Mouse (Mus musculus) liver, embryonic 11.5 days (tissue): Measurements from ENCODE around the gene Afg1l. TPM values are rescaled to one million over a fixed set of nuclear protein-coding genes. Genes with fewer than 3 reads are reported as not detected.

Experiments
- ATAC-seq: fragments of 200-750 bp; cut with Nextera tagmentation; replicated peaks from 2 replicates; pipeline ENCODE4 v1.8.0; 2017; ENCODE audit warnings: moderate number of reproducible peaks, mild to moderate bottlenecking, moderate TSS enrichment, moderate library complexity; ENCODE audit not compliant: low FRiP score
- DNase-seq: peaks from one replicate; pipeline ENCODE4 v3.0.0-alpha.2; 2017; ENCODE audit warnings: low spot score
- H3K27ac ChIP-seq: fragments of 300-500 bp; sonication (generic); 2 replicates; pipeline ENCODE4 v1.5.1; 2014; ENCODE audit warnings: mild to moderate bottlenecking, low read depth, low read length, control low read depth
- H3K27me3 ChIP-seq: fragments of 300-500 bp; sonication (generic); replicated peaks from 2 replicates; pipeline ENCODE4 v1.6.1; 2014; ENCODE audit warnings: low read length, mixed read lengths; ENCODE audit not compliant: control insufficient read depth, insufficient read depth
- H3K36me3 ChIP-seq: fragments of 300-500 bp; sonication (generic); 2 replicates; pipeline ENCODE4 v1.6.1; 2014; ENCODE audit warnings: mild to moderate bottlenecking, low read length, moderate library complexity, mixed read lengths; ENCODE audit not compliant: control insufficient read depth, insufficient read depth
- H3K4me1 ChIP-seq: fragments of 300-500 bp; sonication (generic); replicated peaks from 2 replicates; pipeline ENCODE4 v1.6.1; 2014; ENCODE audit warnings: low read length, mixed read lengths; ENCODE audit not compliant: control insufficient read depth, insufficient read depth
- H3K4me2 ChIP-seq: fragments of 300-500 bp; sonication (generic); 2 replicates; pipeline ENCODE4 v1.6.1; 2014; ENCODE audit warnings: mild to moderate bottlenecking, control low read depth, moderate library complexity
- H3K4me3 ChIP-seq: fragments of 300-500 bp; sonication (generic); 2 replicates; pipeline ENCODE4 v1.5.1; 2014; ENCODE audit warnings: low read depth, low read length, control low read depth
- H3K9ac ChIP-seq: fragments of 300-500 bp; sonication (generic); 2 replicates; pipeline ENCODE4 v1.6.1; 2014; ENCODE audit warnings: low read depth, low read length, control low read depth
- H3K9me3 ChIP-seq: fragments of 300-500 bp; sonication (generic); 2 replicates; pipeline ENCODE4 v1.6.1; 2016; ENCODE audit warnings: low read length, inconsistent platforms, mixed read lengths; ENCODE audit not compliant: control insufficient read depth
- WGBS: fragments of 180-500 bp; shearing (Covaris S2); extraction: QIAGEN DNeasy Blood & Tissue Kit; methylation state at CpG from one replicate; pipeline ENCODE4 v1.1.7; 2014; 5-methylcytosine and 5-hydroxymethylcytosine counted together
- polyA plus RNA-seq: library from polyadenylated mRNA; unstranded; fragments of >200 nt; fragmentation: Nextera tagmentation; extraction: Ambion mirVana; gene quantifications from 2 replicates; pipeline ENCODE4 v1.2.1, GENCODE M21; 2014

Gene Afg1l
- polyA plus RNA-seq, 1 experiment from 2014 or later, result 5.0 TPM

- ATAC-seq (no peak), DNase-seq (no peak)
- Histone ChIP-seq H3K36me3 (no peaks in the 10 kb centered on the region; the same call in 1 of the 2 replicates), H3K4me1 (no peaks in the 10 kb centered on the region), H3K9ac (no peak overlapping the region), H3K27me3 (no peaks in the 10 kb centered on the region), H3K27ac (no peak overlapping the region), H3K9me3 (peaks cover 3% of the 10 kb centered on the region), H3K4me2 (no peak overlapping the region), H3K4me3 (no peak overlapping the region)
- WGBS, result 66% methylated on average over 9 of the region's 9 CpGs
Measured at GRCm38 (mm10) chr10:42457557-42458191, 20.7 kb downstream of the Afg1l start.

DNA sequence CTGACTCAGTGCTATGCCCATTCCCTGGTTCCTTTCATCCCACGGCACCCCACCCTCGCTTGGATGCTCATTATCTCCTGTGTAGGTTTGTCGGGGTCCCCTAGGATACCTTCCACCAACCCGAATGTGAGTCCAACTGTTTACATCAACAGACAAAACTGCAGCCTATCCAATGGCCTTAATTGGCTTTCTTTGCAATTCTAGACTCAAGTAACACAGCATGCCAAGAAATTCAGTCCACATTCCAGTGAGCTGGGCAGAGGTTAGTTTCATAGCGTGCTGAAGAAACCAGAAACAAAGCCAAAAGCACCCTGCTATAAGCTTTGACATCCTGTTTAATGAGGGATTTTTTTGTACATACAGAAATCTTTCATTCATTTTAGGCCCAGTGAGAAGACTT, 22.4 kb downstream of the Afg1l start:
- Histone ChIP-seq H3K4me1 (no peaks in the 10 kb centered on the region), H3K4me3 (no peak overlapping the region), H3K27me3 (no peaks in the 10 kb centered on the region), H3K9ac (no peak overlapping the region), H3K27ac (no peak overlapping the region), H3K9me3 (peaks cover 3% of the 10 kb centered on the region), H3K36me3 (no peaks in the 10 kb centered on the region; the same call in 1 of the 2 replicates), H3K4me2 (no peak overlapping the region)
- WGBS, result 80% methylated on average over 5 of the region's 5 CpGs
- DNase-seq, result no peak
- ATAC-seq, result no peak

- Histone ChIP-seq H3K36me3 (no peaks in the 10 kb centered on the region; the same call in 1 of the 2 replicates), H3K27ac (no peak overlapping the region), H3K9ac (no peak overlapping the region), H3K4me2 (no peak overlapping the region), H3K9me3 (peaks cover 3% of the 10 kb centered on the region), H3K4me3 (no peak overlapping the region), H3K4me1 (no peaks in the 10 kb centered on the region), H3K27me3 (no peaks in the 10 kb centered on the region)
- DNase-seq (no peak), ATAC-seq (no peak)
- WGBS, result 84% methylated on average over 6 of the region's 6 CpGs
Measured at GRCm38 (mm10) chr10:42454690-42455089, 23.7 kb downstream of the Afg1l start.

GRCm38 (mm10) chr10:42454266-42454665, 24.1 kb downstream of the Afg1l start:
- 78% methylated on average over 11 of the region's 11 CpGs for WGBS
- H3K9me3 ChIP-seq, result peaks cover 1% of the 10 kb centered on the region
- H3K4me1 ChIP-seq, result no peaks in the 10 kb centered on the region
- H3K27ac ChIP-seq, result no peak overlapping the region
- H3K9ac ChIP-seq, result no peak overlapping the region
- no peak overlapping the region for H3K4me3 ChIP-seq
- no peak for DNase-seq
- no peaks in the 10 kb centered on the region; the same call in 1 of the 2 replicates for H3K36me3 ChIP-seq
- ATAC-seq, result no peak
- no peaks in the 10 kb centered on the region for H3K27me3 ChIP-seq
- H3K4me2 ChIP-seq, result no peak overlapping the region

GRCm38 (mm10) chr10:42449672-42450071, 28.7 kb downstream of the Afg1l start:
- no peak for DNase-seq
- H3K9me3 ChIP-seq, result no peaks in the 10 kb centered on the region
- no peak overlapping the region for H3K4me3 ChIP-seq
- no peaks in the 10 kb centered on the region for H3K4me1 ChIP-seq
- no peak overlapping the region for H3K27ac ChIP-seq
- WGBS, result 72% methylated on average over 3 of the region's 4 CpGs
- no peak overlapping the region for H3K4me2 ChIP-seq
- no peaks in the 10 kb centered on the region for H3K27me3 ChIP-seq
- no peak overlapping the region for H3K9ac ChIP-seq
- ATAC-seq, result no peak
- H3K36me3 ChIP-seq, result no peaks in the 10 kb centered on the region; the same call in 1 of the 2 replicates

DNA sequence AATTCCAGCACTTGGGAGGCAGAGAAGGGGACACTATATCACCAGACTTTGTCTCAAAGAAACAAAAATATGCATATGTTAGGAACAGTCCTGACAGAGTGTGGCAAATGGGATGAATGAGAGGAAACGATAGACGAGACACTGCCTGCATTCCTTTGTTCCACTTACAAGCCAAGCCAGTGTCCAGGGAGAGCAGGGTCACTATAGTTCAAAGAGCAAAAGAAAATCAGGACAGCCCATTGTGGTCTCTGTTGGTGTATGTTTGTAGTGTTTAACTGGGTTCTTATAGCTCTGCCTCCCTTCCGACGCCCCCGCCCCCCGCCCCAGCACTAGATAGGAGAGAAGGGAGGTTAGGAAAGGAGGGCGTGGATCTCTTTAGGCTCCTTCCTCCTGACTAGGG, 30.0 kb downstream of the Afg1l start:
- H3K9ac ChIP-seq, result no peak overlapping the region
- no peaks in the 10 kb centered on the region for H3K27me3 ChIP-seq
- WGBS, result 76% methylated on average over 7 of the region's 7 CpGs
- H3K36me3 ChIP-seq, result no peaks in the 10 kb centered on the region; the same call in 1 of the 2 replicates
- DNase-seq (no peak), ATAC-seq (no peak)
- H3K9me3 ChIP-seq, result no peaks in the 10 kb centered on the region
- H3K4me2 ChIP-seq, result no peak overlapping the region
- no peak overlapping the region for H3K4me3 ChIP-seq
- no peak overlapping the region for H3K27ac ChIP-seq
- H3K4me1 ChIP-seq, result no peaks in the 10 kb centered on the region

DNA sequence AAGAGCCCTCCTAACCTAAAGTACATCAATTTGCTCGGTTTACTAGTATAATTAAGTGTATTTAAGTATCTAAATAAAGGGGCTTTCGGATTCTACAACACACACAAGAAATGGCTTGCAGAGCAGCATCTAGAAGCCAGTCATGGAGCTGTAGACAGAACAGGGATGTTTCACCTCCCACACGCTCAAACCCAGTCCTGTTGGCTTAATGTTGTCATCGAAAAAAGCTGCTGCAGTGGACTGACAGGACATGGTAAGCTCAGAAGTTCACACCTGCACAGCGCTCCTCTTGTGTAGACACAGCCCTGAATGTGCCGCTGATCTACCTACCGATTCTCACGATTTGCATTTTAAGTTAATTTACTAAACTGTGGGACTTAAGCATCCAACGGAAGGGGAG, 32.2 kb downstream of the Afg1l start:
- WGBS, result 51% methylated on average over 9 of the region's 9 CpGs
- no peak overlapping the region for H3K4me3 ChIP-seq

DNA sequence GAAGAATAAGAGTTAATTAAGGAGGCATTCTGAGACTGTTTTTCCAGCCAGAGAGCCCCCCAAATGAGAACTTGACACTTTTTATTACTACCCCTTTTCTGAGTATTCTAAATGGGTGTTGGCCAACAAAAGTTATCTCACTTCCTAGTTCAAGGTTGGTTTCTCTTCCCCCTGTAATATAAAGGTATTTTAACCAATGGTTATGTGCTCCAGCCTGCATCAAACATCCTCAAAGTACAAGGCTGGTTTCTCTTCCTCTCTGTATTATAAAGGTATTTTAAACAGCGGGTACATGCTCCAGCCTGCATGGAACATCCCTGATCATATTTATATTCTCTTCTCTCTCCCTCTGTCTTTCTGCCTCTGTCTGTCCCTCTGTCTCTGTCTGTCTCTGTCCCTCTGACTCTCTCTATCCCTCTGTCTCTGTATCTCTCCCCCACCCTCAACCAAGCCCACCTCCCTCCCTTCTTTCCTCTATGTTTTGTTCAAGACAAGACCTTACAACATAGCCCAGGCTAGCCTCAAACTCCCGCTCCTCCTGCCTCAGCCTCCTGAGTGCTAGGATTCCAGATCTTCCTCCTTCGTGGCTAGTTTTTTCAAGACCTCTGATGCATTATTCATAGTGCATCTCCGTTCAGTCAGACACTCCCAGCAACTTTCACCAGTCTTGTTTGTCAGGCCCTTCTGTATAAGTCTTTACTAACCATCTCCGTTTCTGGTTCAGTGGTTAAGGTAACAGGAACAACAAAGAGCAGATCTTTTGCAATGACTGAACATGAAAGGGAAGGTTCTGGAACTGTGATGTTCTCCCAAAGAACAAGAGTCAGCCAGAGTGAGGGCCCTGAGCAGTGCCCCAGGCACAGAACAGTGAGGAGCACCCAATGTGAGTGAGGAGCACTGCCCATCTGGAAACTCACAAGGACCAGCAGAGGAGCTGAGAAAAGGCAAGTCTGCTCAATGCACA, 41.2 kb downstream of the Afg1l start:
- H3K36me3 ChIP-seq, result no peaks in the 10 kb centered on the region
- no peaks in the 10 kb centered on the region for H3K4me1 ChIP-seq
- DNase-seq (no peak), ATAC-seq (no peak)
- H3K4me3 ChIP-seq, result no peak overlapping the region
- H3K9me3 ChIP-seq, result no peaks in the 10 kb centered on the region
- 81% methylated on average over 5 of the region's 5 CpGs for WGBS
- no peak overlapping the region for H3K27ac ChIP-seq
- H3K27me3 ChIP-seq, result no peaks in the 10 kb centered on the region
- no peak overlapping the region for H3K4me2 ChIP-seq
- H3K9ac ChIP-seq, result no peak overlapping the region

More for the DNA sequence above, 32.2 kb downstream of the Afg1l start:
- H3K9ac ChIP-seq, result no peak overlapping the region
- no peaks in the 10 kb centered on the region for H3K36me3 ChIP-seq
- H3K4me2 ChIP-seq, result no peak overlapping the region
- no peaks in the 10 kb centered on the region for H3K9me3 ChIP-seq
- H3K4me1 ChIP-seq, result no peaks in the 10 kb centered on the region
- H3K27ac ChIP-seq, result no peak overlapping the region
- no peak for DNase-seq
- ATAC-seq, result no peak
- no peaks in the 10 kb centered on the region for H3K27me3 ChIP-seq
